Mouse (Mus musculus) frontal cortex, postnatal 25 days (tissue): Measurements from ENCODE around the gene Fgf2.

ENCODE experiments used
- DNase-seq, 2 experiments: peaks; one replicate each; pipeline ENCODE4 v3.0.0; 2022; ENCODE audit warnings: low spot score in 2 of 2

Fgf2 gene

GRCm38 (mm10) chr3:37348221-37349165, at the start of gene Fgf2:
TSS of gene Fgf2 (plus strand) at chr3:37348346.
- peak in 1 of 2 experiments; percentile 18 for DNase-seq

GRCm38 (mm10) chr3:37299470-37299869, 48.7 kb upstream of the Fgf2 start:
- DNase-seq, result no peak

GRCm38 (mm10) chr3:37302685-37303084, 45.5 kb upstream of the Fgf2 start:
- DNase-seq, result no peak

- DNase-seq, result no peak
Observed at GRCm38 (mm10) chr3:37303392-37304139, 44.6 kb upstream of the Fgf2 start.

DNA sequence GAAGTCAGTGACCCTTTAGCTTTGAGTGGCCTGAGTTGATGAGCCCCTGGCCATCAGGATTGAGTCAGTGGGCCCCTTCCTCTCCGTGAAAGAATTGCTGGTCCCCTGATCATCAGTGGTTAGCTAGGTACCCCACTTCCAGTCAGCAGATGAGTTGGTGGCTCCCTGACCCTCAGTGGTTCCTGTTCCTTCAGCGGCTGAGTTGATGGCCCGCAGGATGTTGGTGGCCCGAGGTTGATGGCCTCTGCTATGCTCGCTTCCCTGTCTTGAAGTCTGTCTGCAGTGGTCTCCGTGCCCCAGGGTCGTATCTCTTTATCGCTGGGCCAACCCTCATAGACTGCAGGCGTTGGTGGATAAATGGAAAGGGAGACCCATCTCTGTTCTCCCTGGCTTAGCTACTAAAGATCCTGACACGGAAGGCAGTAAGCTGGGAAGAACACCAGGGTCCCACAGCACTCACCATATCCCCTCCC, 36.2 kb upstream of the Fgf2 start:
- no peak for DNase-seq

GRCm38 (mm10) chr3:37312370-37312941, 35.7 kb upstream of the Fgf2 start, which contains the start of the genes Bbs12 and Cetn4:
TSS of gene Bbs12 (plus strand) at chr3:37312554.
TSS of gene Cetn4 (minus strand) at chr3:37312708.
- DNase-seq, result peak; percentile 98

DNA sequence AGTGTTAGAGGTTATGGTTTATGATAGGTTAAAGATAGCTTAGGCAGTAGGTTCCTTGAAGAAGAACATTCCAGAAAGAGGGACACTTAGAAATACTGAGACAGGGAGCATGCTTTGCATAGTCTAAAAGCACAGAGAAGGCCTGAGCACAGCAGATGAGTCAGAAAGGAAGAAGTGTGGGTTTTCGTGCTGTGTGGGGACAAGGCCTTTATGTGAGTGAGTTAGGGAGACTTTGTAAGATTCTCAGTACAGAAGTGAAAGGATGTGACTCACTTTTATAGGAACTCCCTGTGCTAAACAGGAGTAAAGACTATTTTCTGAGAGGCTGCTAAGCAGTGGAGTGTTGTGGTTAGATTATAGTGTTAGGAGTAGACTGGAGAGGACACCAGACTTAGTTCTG, 34.8 kb upstream of the Fgf2 start:
- peak in 1 of 2 experiments; percentile 25 for DNase-seq

DNA sequence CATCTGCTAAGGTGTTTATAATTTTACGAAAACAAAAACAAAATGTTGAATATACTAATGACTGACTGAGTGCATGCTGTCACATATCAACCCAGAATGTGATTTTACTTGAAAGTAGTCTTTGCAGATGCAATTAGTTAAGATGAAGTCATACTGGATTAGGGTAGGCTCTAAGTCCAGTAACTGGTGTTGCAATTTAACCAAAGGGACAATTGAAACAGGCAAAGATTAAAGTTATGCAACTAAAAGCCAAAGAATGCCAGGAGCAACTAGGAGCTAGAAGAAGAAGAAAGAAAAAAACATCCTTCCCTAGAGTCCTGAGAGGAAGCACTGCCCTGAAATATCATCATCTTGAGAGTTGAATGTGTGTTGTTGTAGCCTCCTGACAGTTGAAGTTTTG, 31.9 kb upstream of the Fgf2 start:
- DNase-seq, result no peak

- DNase-seq, result no peak
Observed at GRCm38 (mm10) chr3:37324310-37324709, 23.8 kb upstream of the Fgf2 start.

DNA sequence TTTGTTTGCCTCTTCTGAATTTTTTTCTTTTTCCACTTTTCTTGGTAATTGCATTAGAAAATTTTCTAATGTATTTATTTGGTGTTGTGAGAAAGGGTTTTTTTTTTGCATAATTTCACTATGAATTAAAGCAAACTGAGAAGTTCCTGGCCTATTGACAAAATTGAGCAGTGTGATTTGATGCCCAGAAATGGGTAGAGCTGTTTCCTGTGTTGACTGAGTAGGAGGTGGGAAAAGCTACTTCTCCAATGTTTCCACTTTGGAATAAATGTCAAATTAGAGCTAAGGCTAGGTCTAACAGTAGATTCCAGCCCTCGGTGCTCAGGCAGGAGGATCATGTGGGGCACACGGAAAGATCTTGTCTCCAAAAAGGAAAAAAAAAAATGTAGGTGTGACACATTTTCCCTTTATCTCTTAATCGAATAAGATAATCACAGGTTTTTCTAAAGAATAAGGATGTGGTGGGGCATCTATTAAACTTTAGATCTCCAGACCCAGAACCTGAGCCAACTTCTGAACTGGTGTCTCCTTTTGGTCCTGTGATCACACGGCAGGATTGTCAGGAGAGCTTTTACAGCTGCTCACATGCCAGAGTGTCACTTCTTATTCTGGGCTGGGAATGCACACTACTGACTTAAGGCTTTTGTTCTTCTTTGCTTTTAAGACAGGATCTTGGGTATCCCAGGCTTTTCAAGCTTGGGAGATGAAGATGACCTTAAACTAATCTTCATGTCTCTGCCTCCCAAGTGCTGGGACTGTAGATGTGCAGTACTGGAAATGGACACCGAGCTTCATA, 22.6 kb upstream of the Fgf2 start:
- DNase-seq, result no peak

GRCm38 (mm10) chr3:37326627-37327026, 21.5 kb upstream of the Fgf2 start:
- DNase-seq, result no peak

- no peak for DNase-seq
Observed at GRCm38 (mm10) chr3:37328489-37328888, 19.7 kb upstream of the Fgf2 start.

DNA sequence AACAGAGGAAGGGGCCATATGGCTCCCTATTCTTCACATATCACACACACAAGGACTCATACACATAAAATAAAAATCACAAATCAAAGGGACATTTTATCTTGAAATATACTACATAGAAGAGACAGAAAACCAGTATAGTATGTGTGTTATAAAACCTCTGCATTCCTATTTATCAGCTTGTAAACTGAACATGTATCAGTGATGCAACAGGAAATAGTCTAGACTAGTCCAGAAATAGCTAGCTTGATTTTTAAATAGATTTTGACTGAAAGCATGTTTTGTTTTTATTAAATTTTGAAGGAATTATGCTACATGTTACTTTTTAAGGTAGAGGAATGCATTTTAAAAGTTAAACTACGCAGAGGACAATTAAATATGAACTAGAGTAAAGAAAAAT, 18.2 kb upstream of the Fgf2 start:
- no peak for DNase-seq

DNA sequence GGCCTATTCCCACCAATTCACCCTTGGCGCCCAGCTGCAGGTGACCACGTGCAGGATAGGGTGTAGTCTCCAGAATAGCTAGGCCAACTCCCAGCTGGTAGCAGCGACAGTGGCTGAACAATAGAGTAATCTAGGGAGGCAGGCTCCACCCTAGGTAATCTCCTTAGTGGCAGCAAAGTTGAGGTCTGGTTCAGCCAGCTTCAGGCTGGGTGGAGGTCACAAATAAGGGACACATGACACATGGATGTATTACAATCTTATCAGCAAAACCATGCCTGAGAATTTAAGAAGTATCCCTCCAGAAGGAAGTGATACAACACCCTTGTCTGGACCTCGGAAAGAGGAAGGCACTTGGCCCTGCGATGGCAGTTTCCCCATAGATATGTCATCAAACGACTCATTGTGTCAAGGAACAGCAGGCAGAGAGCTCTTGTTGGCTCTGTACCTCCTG, 16.1 kb upstream of the Fgf2 start:
- no peak for DNase-seq

DNA sequence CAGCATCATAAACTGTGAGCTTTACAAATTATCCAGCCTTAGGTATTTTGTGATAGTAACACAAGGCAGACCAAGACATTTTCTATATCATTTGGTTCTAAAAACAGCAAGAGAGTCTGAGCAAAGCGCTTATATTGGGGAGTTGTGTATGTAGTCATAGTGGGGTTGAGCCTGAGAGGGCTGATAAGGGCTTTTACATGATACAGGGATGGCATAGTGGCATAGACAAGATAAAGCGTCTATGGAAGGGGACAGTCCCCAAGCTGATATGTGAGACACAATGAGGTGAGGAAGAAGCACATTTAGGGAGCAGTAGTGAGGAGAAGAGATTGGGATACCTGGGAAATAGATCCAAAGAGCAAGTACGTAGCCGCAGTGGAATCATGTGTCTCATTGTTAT, 14.1 kb upstream of the Fgf2 start:
- DNase-seq, result no peak

DNA sequence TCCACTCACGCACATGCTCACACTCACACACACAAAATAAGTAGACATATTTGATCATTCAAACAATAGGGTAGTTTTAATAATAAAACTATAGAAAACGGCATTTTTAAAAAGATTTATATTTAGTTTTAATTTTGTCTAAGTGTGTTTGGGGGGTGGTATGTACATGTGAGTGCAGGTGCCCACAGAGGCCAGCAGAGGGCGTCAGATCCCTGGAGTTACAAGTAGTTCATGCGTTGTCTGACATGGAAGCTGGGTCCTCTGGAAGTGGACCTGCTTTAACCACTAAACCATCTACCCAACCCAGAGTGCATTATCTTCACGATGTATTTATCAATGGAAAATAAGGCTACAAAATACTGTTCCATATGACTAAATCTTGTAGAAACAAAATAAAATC, 7.0 kb upstream of the Fgf2 start:
- no peak for DNase-seq

GRCm38 (mm10) chr3:37342811-37343210, 5.3 kb upstream of the Fgf2 start:
- no peak for DNase-seq

GRCm38 (mm10) chr3:37347671-37348070, 475 bp upstream of the Fgf2 start:
- DNase-seq, result no peak

GRCm38 (mm10) chr3:37349166-37349548, 1.0 kb downstream of the Fgf2 start:
- DNase-seq, result no peak

- no peak for DNase-seq
Observed at GRCm38 (mm10) chr3:37350386-37350785, 2.2 kb downstream of the Fgf2 start.

DNA sequence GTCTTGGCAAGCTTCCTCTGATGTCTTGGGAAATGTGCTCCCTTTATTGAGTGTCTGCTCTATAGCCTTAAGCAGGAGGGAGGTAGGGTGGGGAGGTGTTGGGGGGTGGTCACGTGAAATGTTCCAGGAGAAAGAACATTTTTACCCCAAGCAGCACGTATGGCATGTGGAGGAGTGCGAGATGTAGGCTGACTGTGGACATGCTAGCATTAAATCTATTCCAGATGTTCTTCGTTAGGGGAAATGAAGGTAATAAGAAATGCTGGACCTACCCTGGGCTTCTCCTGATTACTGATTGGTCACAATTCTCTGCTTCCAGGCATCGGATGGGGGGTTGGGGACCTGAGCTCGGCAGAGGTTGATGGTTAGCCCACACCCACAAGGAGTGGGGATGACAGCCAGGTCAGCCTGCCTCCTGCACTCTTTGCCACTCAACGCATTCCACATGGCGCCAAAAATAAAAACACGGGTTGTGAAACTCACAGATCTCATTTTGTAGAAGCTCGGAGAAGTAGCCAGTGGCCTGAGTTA, 5.9 kb downstream of the Fgf2 start:
- DNase-seq, result no peak
